Mouse (Mus musculus): Measurements from ENCODE around the gene Vmn1r38. TPM values are rescaled to one million over a fixed set of nuclear protein-coding genes. Genes with fewer than 3 reads are reported as not detected.
"Not testable (repeated sequence)": the region's sequence is repeated elsewhere in the genome, so short reads cannot be mapped to it uniquely, and the experiment has no call there.

Gene Vmn1r38
- polyA plus RNA-seq (2015; fragmentation: Nextera tagmentation; extraction: Ambion mirVana): not detected in 2 replicates

DNA sequence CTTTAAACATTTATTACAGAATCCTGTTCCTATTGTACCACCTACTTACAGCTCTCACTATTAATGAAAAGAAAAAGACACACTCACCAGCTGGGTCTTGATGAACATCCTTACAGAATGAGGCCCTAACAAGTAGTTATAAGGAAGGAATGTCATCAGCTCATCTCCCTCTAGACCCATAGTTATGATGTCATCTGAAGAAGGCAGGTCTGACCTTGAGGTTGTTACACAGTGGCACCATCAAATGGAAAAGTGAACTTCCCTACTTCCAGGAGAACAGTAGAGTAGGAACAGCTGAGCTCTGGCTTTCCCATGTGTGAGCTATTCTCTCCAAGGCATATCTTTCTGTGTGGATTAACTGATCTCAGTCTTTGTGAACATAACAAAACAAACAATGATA is at the start of gene Vmn1r38:
Gene Vmn1r38, minus strand, starts transcription at position 101 of the 400 bp plus-strand sequence.
- not testable (repeated sequence) for H3K9ac ChIP-seq; H3K4me2 ChIP-seq; H3K4me1 ChIP-seq; H3K27me3 ChIP-seq (replicated peaks); H3K27ac ChIP-seq (replicated peaks); H3K4me3 ChIP-seq; H3K9me3 ChIP-seq; ATAC-seq (ENCODE audit: extremely low read depth, insufficient number of reproducible peaks, low FRiP score, low TSS enrichment); H3K36me3 ChIP-seq

GRCm38 (mm10) chr6:66810509-66810908 is 28.1 kb upstream of the Vmn1r38 start, which contains the start of gene Vmn1r39:
TSS of gene Vmn1r39 (minus strand) at chr6:66810609.
- H3K27me3 ChIP-seq (replicated peaks): no peaks in the 10 kb centered on the region
- H3K9ac ChIP-seq: no peak within 1 kb of the TSS
- no peak within 1 kb of the TSS for H3K27ac ChIP-seq (replicated peaks)
- ATAC-seq (ENCODE audit: extremely low read depth, insufficient number of reproducible peaks, low FRiP score, low TSS enrichment): no peak
- 85% methylated on average over 2 of the region's 2 CpGs for WGBS
- H3K4me2 ChIP-seq: no peak within 1 kb of the TSS
- H3K9me3 ChIP-seq: no peaks in the 10 kb centered on the region
- no peaks in the 10 kb centered on the region for H3K36me3 ChIP-seq
- no peak within 1 kb of the TSS for H3K4me3 ChIP-seq
- H3K4me1 ChIP-seq: no peaks in the 10 kb centered on the region

- H3K4me1 ChIP-seq: no peaks in the 10 kb centered on the region
- no peak overlapping the region for H3K9ac ChIP-seq
- H3K27ac ChIP-seq (replicated peaks): no peak overlapping the region
- no peaks in the 10 kb centered on the region for H3K36me3 ChIP-seq
- no peaks in the 10 kb centered on the region for H3K27me3 ChIP-seq (replicated peaks)
- ATAC-seq (ENCODE audit: extremely low read depth, insufficient number of reproducible peaks, low FRiP score, low TSS enrichment): no peak
- H3K4me3 ChIP-seq: no peak overlapping the region
- H3K9me3 ChIP-seq: no peaks in the 10 kb centered on the region
- H3K4me2 ChIP-seq: no peak overlapping the region
- WGBS: 85% methylated on average over 1 of the region's 1 CpGs
Observed at GRCm38 (mm10) chr6:66806311-66806710, 23.9 kb upstream of the Vmn1r38 start.

DNA sequence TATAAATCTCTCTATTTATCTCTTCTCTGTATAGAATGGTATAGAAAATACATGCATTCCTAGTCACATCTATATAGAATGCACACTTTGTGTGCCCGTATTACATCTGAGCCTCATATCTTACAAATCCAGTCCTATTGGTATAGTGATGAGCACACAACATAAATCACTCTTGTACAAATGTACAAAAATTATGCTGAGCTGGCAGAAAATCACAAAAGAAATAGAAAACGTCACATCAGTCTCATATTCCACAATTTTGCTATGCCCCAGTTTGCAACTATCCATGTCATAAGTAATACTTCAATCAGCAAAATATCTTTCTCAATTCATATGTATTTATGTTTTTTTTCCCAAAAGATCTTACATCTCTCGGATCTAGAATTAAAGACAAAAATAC is 23.3 kb upstream of the Vmn1r38 start:
- Histone ChIP-seq H3K4me1 (no peaks in the 10 kb centered on the region), H3K4me2 (no peak overlapping the region), H3K36me3 (no peaks in the 10 kb centered on the region), H3K27ac (replicated peaks) (no peak overlapping the region), H3K9ac (no peak overlapping the region), H3K4me3 (no peak overlapping the region), H3K27me3 (replicated peaks) (no peaks in the 10 kb centered on the region), H3K9me3 (no peaks in the 10 kb centered on the region)
- no peak for ATAC-seq (ENCODE audit: extremely low read depth, insufficient number of reproducible peaks, low FRiP score, low TSS enrichment)
- 72% methylated on average over 3 of the region's 3 CpGs for WGBS

DNA sequence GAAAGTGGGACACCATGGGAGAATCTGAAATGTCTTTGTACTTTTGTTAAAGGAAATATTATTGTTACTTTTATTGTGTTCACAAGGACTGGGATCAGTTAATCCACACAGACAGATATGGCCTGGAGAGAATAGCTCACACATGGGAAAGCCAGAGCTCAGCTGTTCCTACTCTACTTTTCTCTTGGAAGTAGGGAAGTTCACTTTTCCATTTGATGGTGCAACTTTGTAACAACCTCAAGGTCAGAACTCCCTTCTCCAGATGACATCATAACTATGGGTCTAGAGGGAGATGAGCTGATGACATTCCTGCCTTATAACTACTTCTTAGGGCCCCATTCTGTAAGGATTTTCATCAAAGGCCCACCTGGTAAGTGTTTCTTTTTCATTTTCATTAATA is 53.3 kb downstream of the Vmn1r38 start, which contains the start of gene Vmn1r37:
Gene Vmn1r37, plus strand, starts transcription at position 301 of the 400 bp plus-strand sequence.
- not testable (repeated sequence) for H3K27ac ChIP-seq (replicated peaks); H3K4me1 ChIP-seq; H3K4me3 ChIP-seq; H3K27me3 ChIP-seq (replicated peaks); H3K9me3 ChIP-seq; H3K36me3 ChIP-seq; H3K9ac ChIP-seq; H3K4me2 ChIP-seq; ATAC-seq (ENCODE audit: extremely low read depth, insufficient number of reproducible peaks, low FRiP score, low TSS enrichment)

Other genes starting within 250 kb of the Vmn1r38 start
- gene Mad2l1, start 247.2 kb downstream of the Vmn1r38 start, polyA plus RNA-seq (2015; fragmentation: Nextera tagmentation; extraction: Ambion mirVana): 70.8 and 75.3 TPM in 2 replicates
- 0.05 TPM in 1 of 2 replicates, not detected in the other for gene Vmn1r32, start 222.5 kb downstream of the Vmn1r38 start, polyA plus RNA-seq (2015; fragmentation: Nextera tagmentation; extraction: Ambion mirVana)
- gene Vmn1r33, start 164.3 kb downstream of the Vmn1r38 start, polyA plus RNA-seq (2015; fragmentation: Nextera tagmentation; extraction: Ambion mirVana): not detected in 2 replicates
- gene Vmn1r34, start 138.7 kb downstream of the Vmn1r38 start, polyA plus RNA-seq (2015; fragmentation: Nextera tagmentation; extraction: Ambion mirVana): not detected in 2 replicates
- not detected in 2 replicates for gene Vmn1r35, start 96.7 kb downstream of the Vmn1r38 start, polyA plus RNA-seq (2015; fragmentation: Nextera tagmentation; extraction: Ambion mirVana)
- not detected in 2 replicates for gene Vmn1r36, start 63.5 kb downstream of the Vmn1r38 start, polyA plus RNA-seq (2015; fragmentation: Nextera tagmentation; extraction: Ambion mirVana)
- gene Vmn1r37, start 53.2 kb downstream of the Vmn1r38 start, polyA plus RNA-seq (2015; fragmentation: Nextera tagmentation; extraction: Ambion mirVana): not detected in 2 replicates
- not detected in 2 replicates for gene Vmn1r39, start 28.0 kb upstream of the Vmn1r38 start, polyA plus RNA-seq (2015; fragmentation: Nextera tagmentation; extraction: Ambion mirVana)
- 51.7 and 57.4 TPM in 2 replicates for gene Gng12, start 113.8 kb upstream of the Vmn1r38 start, polyA plus RNA-seq (2015; fragmentation: Nextera tagmentation; extraction: Ambion mirVana)

Data from heart, embryonic 13.5 days (tissue).